Mouse (Mus musculus): Measurements from ENCODE around the gene Krtap13.
"Not testable (repeated sequence)": the region's sequence is repeated elsewhere in the genome, so short reads cannot be mapped to it uniquely, and the experiment has no call there.

The Krtap13 gene

GRCm38 (mm10) chr16:88751535-88751934 lies at the start of gene Krtap13:
Krtap13 (minus strand) TSS chr16:88751635.
- DNase-seq = not testable (repeated sequence)

GRCm38 (mm10) chr16:88786786-88787185 lies 35.4 kb upstream of the Krtap13 start:
- no peak for DNase-seq

GRCm38 (mm10) chr16:88777596-88777995 lies 26.2 kb upstream of the Krtap13 start, which contains the start of gene Gm5965:
Gm5965 (plus strand) TSS chr16:88777896.
- DNase-seq = no peak

GRCm38 (mm10) chr16:88774106-88774505 lies 22.7 kb upstream of the Krtap13 start, which contains the start of gene 2310057N15Rik:
2310057N15Rik (minus strand) TSS chr16:88774206.
- DNase-seq = no peak

DNA sequence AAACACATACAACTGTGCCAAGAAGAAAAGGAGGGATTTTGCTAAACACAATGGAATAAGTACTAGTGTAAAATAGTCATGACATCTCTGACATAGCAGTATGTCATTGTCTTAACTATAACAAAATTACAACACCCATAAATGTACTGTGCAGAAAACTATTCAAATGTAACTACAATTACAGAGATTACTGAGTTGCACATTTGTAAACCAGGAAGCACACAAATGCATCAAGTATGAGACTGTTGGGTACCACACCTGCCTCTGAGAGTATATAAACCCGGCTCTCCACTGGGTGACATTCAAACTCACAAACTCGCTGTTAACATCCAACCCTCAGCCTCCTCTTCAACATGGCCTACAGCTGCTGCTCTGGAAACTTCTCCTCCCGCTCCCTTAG lies 7.1 kb upstream of the Krtap13 start, which contains the start of gene 2310034C09Rik:
Gene 2310034C09Rik, plus strand, starts transcription at position 301 of the 400 bp plus-strand sequence.
- not testable (repeated sequence) for DNase-seq

DNA sequence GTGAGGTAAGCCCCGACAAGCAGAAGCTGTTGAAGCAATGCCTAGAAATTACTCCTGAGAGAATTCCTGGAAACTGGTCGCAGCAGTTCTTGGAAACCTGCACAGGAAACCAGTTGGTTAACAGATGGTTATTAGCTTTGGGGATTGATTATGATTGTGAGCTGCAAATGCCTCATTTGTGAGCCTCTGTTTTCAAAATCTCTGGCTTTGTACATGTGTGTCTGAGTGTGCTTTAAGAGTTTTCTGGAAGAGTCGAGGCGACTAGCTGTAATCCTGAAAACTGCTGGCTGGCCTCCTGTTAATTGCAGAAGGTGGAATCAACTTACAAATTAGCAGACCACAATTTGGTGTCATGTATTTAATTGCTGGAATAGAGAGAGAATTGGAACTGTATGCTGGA lies 3.5 kb downstream of the Krtap13 start:
- DNase-seq = no peak

GRCm38 (mm10) chr16:88744750-88745340 lies 6.6 kb downstream of the Krtap13 start:
- DNase-seq = no peak

DNA sequence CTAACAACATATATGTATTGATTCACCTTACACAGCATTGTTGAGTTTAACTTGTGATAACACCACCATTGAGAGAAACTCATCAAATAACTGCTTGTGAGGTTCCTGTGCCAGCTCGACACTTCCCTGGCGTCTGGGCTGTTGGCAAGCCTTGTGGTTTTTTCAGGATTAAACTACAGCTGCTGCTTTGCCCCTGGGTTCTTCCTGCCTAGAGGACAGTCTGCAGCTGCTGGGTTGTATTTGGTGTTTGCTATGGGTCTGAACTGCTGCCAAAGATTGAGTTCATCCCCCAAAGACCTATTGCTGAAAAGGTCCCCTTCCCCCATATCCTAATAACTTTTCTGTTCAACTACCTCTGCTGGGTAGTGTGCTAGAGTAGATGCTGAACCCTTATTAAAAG lies 16.0 kb downstream of the Krtap13 start:
- no peak for DNase-seq

GRCm38 (mm10) chr16:88728812-88729275 lies 22.6 kb downstream of the Krtap13 start, which contains the start of gene Krtap13-1:
Krtap13-1 (plus strand) TSS chr16:88728862.
- no peak for DNase-seq

GRCm38 (mm10) chr16:88720031-88720430 lies 31.4 kb downstream of the Krtap13 start:
- DNase-seq = no peak

- no peak for DNase-seq
Measured at GRCm38 (mm10) chr16:88716549-88716948, 34.9 kb downstream of the Krtap13 start.

GRCm38 (mm10) chr16:88711245-88711644 lies 40.2 kb downstream of the Krtap13 start:
- no peak for DNase-seq

DNA sequence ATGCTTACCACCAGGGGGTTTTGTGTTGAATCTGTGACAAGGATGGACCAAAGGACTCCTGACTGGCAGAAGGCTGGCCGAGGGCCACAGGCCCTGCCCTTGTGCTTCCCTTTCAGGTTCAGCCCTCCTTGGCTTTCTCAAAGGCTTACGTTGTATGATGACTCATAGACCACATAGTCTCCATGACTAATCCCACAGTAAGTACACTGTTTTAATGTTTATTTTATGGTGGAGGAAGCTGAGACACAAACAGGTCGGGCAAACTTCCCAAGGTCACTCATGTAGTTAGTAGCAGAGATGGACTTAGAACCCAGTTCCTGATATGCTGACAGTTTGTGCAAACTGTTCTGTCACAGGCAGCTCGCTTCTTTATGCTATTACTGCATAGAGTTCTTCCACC lies 40.7 kb downstream of the Krtap13 start:
- no peak for DNase-seq

- DNase-seq = no peak
Measured at GRCm38 (mm10) chr16:88707496-88708012, 43.9 kb downstream of the Krtap13 start, which contains the start of gene 2310061N02Rik. 2310061N02Rik (minus strand) TSS chr16:88707962.

DNA sequence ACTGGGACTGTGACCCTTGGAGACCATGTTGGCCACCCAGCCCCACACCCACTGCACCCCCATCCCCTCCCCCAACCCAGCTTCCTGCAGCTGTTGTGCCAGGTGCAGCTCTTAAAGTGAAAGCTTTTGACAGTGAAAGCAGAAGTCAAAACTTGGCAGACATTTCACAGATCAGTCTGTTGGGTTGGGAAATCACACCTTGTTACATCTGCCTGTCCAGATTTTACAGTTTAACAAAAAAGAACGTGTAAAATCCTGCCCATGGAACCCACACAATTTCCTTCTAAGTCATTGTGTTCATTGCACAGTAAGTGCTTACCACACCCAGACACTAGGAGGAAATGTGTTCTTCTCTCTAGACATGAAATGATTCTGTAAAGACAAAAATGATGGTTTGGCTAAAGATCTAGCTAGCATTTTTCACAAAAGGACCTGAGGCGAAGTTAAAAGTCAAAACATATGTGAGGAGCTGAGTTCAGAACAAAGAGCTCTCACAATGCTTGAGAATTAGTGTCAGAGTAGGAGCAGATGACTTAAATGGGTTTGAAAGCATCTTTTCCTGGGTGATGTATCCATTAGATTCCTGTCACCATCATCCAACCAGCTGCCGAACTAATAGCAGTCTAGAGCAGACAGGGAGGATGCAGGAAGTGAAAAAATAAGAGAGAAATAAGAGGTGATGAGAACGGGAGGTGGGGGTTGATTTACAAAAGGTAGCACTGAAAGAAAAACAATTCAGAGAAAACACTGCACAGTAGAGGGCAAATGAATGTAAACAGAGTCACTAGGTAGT lies 50.2 kb downstream of the Krtap13 start:
- no peak for DNase-seq
